Mouse (Mus musculus): Measurements from ENCODE around the gene Aptx.

DNA sequence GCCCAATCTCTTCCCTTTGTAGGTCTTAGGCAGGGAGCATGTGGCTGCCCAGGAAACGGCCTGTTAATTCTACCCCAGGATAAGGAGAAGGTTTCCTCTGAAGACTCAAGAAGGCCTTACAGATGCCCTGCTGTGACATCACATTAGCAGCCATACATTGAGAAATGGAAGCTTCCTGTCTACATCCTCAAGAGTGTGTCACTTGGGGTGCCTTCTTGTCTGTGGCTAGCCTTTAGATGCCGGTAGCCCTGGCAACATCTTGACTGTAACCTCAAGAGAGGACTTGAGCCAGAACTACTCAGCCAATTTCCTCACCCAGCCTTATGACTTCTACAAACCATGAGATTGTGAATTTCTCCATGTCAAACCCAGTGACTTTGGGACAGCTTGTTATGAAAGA, 51.9 kb downstream of the Aptx start:
- TF ChIP-seq POLR2A (IDR thresholded peaks at IDR 0.05; ENCODE audit: extremely low read depth, insufficient read depth, low read length) (no peak), CTCF (IDR thresholded peaks at IDR 0.05; ENCODE audit: extremely low read depth, insufficient read depth, low read length) (no peak)

Measured in cortical plate, adult 2 months (tissue).